Mouse (Mus musculus) gastrocnemius, postnatal 25 days (tissue): Measurements from ENCODE around the gene Cdh18. TPM values are rescaled to one million over a fixed set of nuclear protein-coding genes. Genes with fewer than 3 reads are reported as not detected.
"Not testable (repeated sequence)": the region's sequence is repeated elsewhere in the genome, so short reads cannot be mapped to it uniquely, and the experiment has no call there.

Experiments used
- DNase-seq: peaks from one replicate; pipeline ENCODE4 v3.0.0; 2022
- total RNA-seq, 2 experiments: library from RNA; stranded (reverse); gene quantifications; 1 replicate in 1 of 2; 2 replicates in 1 of 2; pipeline ENCODE4 v1.2.3; 2021

Gene Cdh18
- total RNA-seq, 2 experiments from 2014 or later: not detected

- no peak for DNase-seq
Measured at GRCm38 (mm10) chr15:22969424-22969823, 420.6 kb downstream of the Cdh18 start.

DNA sequence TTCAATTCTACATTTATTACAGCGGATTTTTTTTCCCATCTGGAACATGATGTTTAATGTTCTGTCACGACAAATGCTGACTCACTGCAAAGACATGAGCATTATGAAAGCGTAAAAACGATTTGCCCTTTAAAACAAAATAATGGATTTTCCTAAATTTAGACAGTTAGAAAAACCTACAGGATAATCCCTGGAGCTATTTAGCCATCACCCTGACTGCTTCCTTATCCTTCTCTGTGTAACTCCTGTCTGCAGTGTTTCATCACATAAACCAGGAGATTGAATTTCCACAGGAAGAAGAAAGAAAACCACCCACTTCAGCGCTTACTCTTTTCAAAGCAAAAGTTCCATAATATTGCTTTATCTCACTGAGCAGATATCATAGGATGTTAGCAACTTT lies 431.3 kb downstream of the Cdh18 start:
- no peak for DNase-seq

GRCm38 (mm10) chr15:22984647-22985046 lies 435.8 kb downstream of the Cdh18 start:
- no peak for DNase-seq

- DNase-seq: no peak
Measured at GRCm38 (mm10) chr15:23016680-23017079, 467.9 kb downstream of the Cdh18 start.

DNA sequence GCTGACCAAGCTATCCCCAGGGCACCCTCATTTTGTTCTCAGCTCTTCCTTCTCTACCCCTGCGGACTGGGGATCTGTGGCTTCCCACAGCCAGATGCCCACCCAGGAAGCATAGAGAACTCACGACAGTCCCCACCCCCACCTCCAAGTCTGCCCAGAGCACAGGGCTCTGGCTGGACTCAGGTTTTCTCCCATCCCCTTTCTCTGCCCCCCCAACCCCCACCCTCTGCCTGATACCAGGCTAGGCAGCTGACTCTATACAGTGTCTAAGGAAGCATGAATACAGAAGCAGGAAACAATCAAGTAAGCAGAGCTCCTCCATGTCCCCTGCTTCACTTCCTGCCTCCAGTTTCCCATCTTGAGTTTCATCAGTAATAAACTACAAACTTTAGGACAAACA lies 472.3 kb downstream of the Cdh18 start:
- DNase-seq: no peak

DNA sequence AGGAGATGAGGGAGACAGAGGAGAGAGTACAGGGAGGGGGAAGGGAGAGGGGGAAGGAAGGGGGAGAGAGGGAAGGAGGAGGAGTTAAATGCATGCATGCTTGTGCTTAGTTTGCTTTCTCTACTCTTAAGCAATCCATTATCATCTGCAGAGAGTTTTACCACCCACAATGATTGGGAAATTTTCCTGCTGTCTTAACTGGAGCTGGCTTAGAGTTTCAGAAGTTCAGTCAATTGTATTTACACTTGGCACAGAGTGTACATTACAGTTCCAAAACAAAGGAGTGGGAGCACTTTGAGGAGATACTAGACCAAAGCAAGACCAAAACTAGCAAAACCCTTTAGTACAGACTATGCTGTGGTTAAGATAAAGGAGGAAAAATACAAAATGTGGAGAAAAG lies 473.8 kb downstream of the Cdh18 start:
- no peak for DNase-seq

DNA sequence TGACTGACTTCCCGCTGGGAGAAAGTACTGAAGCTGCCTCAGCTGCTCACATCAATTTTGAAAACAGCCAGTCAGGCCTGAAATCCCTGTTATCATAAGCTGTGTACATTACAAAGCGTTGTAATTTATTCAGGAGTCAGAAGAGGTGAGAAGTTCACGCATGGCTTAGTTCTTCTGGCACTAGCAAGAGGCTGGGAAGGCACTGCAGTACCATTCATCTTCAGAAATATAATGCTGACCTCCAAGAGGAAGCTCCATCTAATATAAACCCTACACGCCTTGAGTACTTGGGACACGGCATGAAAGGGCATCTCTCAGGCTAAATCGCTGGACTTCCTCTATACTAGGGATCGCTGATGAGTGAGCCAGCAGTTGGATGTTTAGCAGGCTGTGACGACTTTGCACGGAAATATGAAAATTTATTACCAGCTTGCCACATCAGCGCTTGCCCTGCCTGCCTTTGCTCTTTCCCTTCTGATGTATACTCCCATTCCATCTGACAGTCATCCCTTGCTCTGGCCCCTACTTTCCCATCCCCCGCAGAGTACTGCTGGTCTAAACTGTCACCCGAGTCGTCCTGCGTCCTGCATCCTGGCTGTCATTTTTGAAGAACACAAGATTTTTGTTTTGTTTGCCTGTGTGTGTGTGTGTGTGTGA lies 486.9 kb downstream of the Cdh18 start:
- no peak for DNase-seq

DNA sequence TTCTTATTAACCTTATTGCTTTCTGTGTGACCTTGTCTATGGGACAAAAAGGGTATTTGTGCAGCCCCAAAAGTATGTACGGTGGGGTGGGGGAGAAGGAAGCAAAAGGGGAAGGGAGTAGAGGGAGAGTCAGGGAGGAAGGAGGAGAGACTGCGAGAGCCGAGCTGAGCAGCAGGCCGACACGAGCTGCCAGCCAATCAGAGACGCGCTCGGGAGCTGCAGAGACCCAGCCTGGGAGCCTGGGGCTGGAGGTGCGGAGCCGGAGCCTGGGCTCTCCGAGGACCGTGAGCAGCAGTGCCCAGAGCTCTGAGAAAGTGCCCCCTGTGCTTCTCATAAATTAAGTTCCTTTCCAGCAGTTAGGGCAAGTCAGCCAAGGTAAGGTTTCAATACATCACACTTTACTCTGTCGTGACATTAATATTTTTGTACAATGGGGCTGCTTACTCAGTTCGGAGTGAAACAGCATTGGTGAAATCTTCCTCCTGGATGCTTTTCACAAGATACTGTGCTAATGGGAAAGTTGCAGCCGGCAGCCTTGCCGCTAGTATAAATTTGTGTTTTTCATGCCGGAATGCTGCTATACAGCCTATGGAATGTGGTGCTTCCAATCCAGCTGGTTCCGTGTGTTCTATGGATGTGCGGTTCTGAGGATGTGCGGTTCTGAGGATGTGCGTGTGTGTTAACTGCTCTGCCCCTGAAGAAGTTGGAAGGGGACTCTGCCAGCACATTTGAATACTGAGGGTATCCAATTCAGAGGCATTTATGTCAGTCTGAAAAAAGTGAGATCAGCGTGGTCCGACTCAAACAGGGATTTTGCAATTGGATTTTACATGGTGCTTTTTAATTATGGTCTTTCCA lies 487.6 kb downstream of the Cdh18 start:
- peak; percentile 37 for DNase-seq

DNA sequence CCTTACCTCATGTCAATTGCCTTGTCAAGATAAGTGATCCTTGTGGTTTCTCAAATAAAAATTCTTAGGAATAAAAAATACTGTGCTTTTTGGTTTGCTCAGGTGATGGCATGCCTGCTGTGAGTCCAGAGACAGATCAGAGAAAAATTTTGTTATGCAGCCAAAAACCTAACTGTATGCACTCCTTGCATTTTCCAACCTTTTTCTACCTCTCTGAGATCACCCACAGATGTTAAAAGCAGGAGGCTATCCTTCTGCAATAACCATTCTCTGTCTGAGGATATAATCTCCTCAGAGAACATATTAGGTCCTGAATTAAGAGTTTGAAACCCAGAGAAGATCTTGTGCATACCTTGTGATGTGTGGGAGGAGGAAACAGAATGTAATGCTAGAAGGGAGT lies 488.7 kb downstream of the Cdh18 start:
- no peak for DNase-seq

- DNase-seq: no peak
Measured at GRCm38 (mm10) chr15:23046127-23046785, 497.4 kb downstream of the Cdh18 start.

DNA sequence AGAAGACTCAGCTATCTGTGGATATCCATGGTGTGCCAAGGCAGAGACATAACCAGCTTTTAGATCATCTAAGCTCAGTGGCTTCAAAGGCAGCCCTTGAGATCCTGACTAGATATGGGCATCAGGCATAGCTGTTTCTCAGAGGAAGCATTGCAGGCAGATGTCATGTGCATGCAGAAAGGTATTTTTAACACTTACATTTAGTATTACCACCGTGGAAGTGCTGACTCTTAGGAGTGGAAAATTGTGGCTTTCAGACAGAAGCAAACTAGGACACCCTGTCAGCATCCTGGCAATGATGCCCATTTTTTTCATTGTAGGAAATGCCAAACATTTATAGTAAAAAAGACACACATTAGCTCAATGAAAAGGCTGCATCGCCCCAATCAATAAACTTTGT lies 503.2 kb downstream of the Cdh18 start:
- no peak for DNase-seq

GRCm38 (mm10) chr15:23085326-23085725 lies 536.5 kb downstream of the Cdh18 start:
- not testable (repeated sequence) for DNase-seq

- DNase-seq: no peak
Measured at GRCm38 (mm10) chr15:23087535-23087934, 538.7 kb downstream of the Cdh18 start.

DNA sequence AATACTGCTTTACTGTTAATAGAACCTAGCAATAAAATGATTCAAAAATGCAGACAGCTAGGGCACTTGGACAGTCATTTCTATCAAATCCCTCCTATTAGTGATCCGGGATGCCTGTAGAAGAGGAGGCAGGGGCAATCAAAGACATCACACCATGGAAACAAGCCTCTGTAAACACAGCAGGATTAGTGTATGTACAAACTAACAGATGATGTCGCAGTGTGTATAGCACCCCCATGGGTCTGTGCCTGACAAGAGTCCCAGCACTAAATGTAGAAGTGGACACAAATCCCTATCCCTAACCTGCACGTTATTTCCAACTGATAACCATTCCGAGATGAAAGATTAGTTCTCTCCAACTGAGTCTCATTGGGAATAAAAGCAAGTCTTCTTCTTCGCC lies 547.8 kb downstream of the Cdh18 start:
- DNase-seq: no peak

- DNase-seq: no peak
Measured at GRCm38 (mm10) chr15:23104668-23105380, 556.0 kb downstream of the Cdh18 start.

- DNase-seq: no peak
Measured at GRCm38 (mm10) chr15:23134950-23135715, 586.3 kb downstream of the Cdh18 start.

DNA sequence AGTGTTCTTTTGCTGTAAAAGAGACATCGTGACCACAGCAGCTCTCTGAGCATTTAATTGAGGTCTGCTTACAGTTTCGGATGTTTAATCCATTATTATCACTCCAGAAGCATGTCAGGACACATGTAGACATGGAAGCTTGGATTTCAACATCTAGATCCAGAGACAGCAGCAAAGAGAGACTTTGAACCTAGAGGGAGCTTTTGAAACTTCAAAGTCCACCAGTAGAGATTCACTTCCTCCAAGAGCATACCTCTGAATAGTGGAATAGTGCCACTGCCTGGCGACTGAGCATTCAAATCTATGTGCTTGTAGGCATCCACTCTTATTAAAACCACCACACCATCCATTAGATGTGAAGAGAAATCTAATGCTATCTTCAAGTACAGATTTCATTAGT lies 588.1 kb downstream of the Cdh18 start:
- no peak for DNase-seq

DNA sequence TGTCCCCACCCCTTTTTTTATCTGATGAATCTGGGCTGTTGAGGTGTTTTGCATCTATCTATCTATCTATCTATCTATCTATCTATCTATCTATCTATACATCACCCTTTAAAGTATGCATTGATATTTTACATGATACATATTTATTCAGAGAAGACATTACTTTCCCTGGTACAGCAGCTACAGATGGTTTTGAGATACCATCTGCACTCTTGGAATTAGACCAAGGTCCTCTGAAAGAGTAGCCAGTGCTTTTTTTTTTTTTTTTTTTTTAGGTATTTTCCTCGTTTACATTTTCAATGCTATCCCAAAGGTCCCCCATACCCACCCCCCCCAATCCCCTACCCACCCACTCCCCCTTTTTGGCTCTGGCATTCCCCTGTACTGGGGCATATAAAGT lies 594.1 kb downstream of the Cdh18 start:
- DNase-seq: not testable (repeated sequence)

- DNase-seq: no peak
Measured at GRCm38 (mm10) chr15:23155883-23156282, 607.1 kb downstream of the Cdh18 start.

GRCm38 (mm10) chr15:23164869-23165268 lies 616.0 kb downstream of the Cdh18 start:
- DNase-seq: no peak

DNA sequence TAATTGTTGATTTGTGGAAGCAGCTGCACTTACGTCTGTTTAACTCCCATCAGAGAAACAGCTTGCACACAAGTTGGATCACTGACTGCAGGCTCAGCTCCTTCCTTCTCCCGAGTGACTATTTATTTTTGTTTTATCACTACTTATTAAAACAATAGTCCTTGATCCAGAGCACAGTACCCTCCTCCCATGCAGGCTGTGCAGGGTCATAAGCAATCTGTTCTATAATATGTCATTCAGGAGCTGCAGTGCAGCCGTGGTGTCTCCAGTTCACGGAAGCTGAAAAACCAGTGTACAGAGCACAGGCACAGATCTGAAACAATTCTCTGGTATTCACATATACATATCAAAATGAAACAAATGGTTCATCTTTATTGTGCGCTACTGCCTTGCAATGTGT lies 625.8 kb downstream of the Cdh18 start:
- no peak for DNase-seq

DNA sequence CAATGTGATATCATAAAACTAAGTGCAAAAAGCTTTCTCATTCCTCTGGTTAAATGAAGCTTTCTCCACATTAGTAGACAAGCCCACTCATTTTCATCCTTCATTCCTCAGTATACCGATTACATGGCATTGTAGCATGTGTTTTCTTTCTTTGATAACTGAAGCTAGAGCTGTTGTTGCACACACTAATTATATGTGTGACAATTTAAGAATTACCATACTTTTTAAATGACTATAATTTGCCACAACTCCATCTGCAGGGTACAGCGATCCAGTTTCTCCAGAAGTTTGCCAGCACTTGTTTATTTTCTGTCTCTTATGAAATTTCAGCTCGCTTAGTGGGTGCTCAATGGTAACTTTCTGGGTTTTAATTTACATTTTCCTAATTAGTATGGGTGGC lies 663.2 kb downstream of the Cdh18 start:
- DNase-seq: no peak
